Mouse (Mus musculus) ES-Bruce4 (cell line): ENCODE data around the gene Ctnnd2. TPM values are rescaled to one million over a fixed set of nuclear protein-coding genes. Genes with fewer than 3 reads are reported as not detected.

ENCODE experiments used
- H3K27ac ChIP-seq: 2 replicates; pipeline ENCODE4 v1.5.1; 2012; ENCODE audit warnings: low read length, inconsistent platforms; ENCODE audit not compliant: insufficient read depth
- H3K27me3 ChIP-seq: 2 replicates; pipeline ENCODE4 v1.6.1; 2012; ENCODE audit warnings: mild to moderate bottlenecking, low read length, inconsistent platforms; ENCODE audit not compliant: control insufficient read depth, poor library complexity, insufficient read depth, severe bottlenecking
- H3K36me3 ChIP-seq: 2 replicates; pipeline ENCODE4 v1.6.1; 2012; ENCODE audit warnings: inconsistent platforms, mild to moderate bottlenecking, low read length, moderate library complexity; ENCODE audit not compliant: control insufficient read depth, poor library complexity, insufficient read depth, severe bottlenecking
- H3K4me1 ChIP-seq: one replicate; pipeline ENCODE4 v1.8.1; 2011; ENCODE audit warnings: low read length; ENCODE audit not compliant: control insufficient read depth, insufficient read depth
- H3K4me3 ChIP-seq: 2 replicates; pipeline ENCODE4 v1.5.1; 2011; ENCODE audit warnings: low read depth, mild to moderate bottlenecking, low read length
- H3K9ac ChIP-seq: 2 replicates; pipeline ENCODE4 v1.6.1; 2012; ENCODE audit warnings: low read depth, mild to moderate bottlenecking, inconsistent platforms; ENCODE audit not compliant: poor library complexity, severe bottlenecking
- H3K9me3 ChIP-seq: replicated peaks from 2 replicates; pipeline ENCODE4 v1.6.1; 2012; ENCODE audit warnings: mild to moderate bottlenecking, low read length, inconsistent platforms; ENCODE audit not compliant: control insufficient read depth, poor library complexity, insufficient read depth, severe bottlenecking
- CTCF ChIP-seq: IDR thresholded peaks from one replicate; pipeline ENCODE4 v1.8.1; 2011; ENCODE audit warnings: low read depth, low read length
- EP300 ChIP-seq: IDR thresholded peaks from 2 replicates; pipeline ENCODE4 v1.6.1; 2011; ENCODE audit warnings: low read depth, low read length; ENCODE audit not compliant: insufficient read depth
- POLR2A ChIP-seq: IDR thresholded peaks from one replicate; pipeline ENCODE4 v1.8.1; 2011; ENCODE audit warnings: low read length; ENCODE audit not compliant: insufficient read depth
- polyA plus RNA-seq: library from polyadenylated mRNA; stranded (reverse); fragments of >200 nt; gene quantifications from 2 replicates; pipeline ENCODE4 v1.2.4, GENCODE M21; 2011; ENCODE audit warnings: low read depth; ENCODE audit not compliant: missing spikeins, insufficient read depth, insufficient read length

Ctnnd2 gene
- polyA plus RNA-seq, 1 experiment, result 2.4 TPM

- Histone ChIP-seq H3K27me3 (no peaks in the 10 kb centered on the region), H3K9ac (no peak overlapping the region), H3K36me3 (no peaks in the 10 kb centered on the region), H3K27ac (no peak overlapping the region), H3K4me3 (no peak overlapping the region), H3K9me3 (no peaks in the 10 kb centered on the region), H3K4me1 (no peaks in the 10 kb centered on the region)
- TF ChIP-seq POLR2A (no peak), CTCF (no peak), EP300 (no peak)
These were observed 695.0 kb downstream of the Ctnnd2 start for GRCm38 (mm10) chr15:30867429-30867828.

- no peaks in the 10 kb centered on the region for H3K36me3 ChIP-seq
- H3K9me3 ChIP-seq, result no peaks in the 10 kb centered on the region
- no peaks in the 10 kb centered on the region for H3K27me3 ChIP-seq
- H3K9ac ChIP-seq, result no peak overlapping the region
- no peak overlapping the region for H3K27ac ChIP-seq
- no peaks in the 10 kb centered on the region for H3K4me1 ChIP-seq
- no peak overlapping the region for H3K4me3 ChIP-seq
- no peak for TF ChIP-seq CTCF
- TF ChIP-seq EP300, result no peak
- no peak for TF ChIP-seq POLR2A
These were observed 697.5 kb downstream of the Ctnnd2 start for GRCm38 (mm10) chr15:30869673-30870512.

GRCm38 (mm10) chr15:30875523-30875922 lies 703.1 kb downstream of the Ctnnd2 start:
- Histone ChIP-seq H3K9ac (no peak overlapping the region), H3K27ac (no peak overlapping the region), H3K27me3 (no peaks in the 10 kb centered on the region), H3K4me1 (no peaks in the 10 kb centered on the region), H3K9me3 (no peaks in the 10 kb centered on the region), H3K36me3 (no peaks in the 10 kb centered on the region), H3K4me3 (no peak overlapping the region)
- no peak for TF ChIP-seq CTCF
- no peak for TF ChIP-seq EP300
- no peak for TF ChIP-seq POLR2A

- TF ChIP-seq CTCF, result no peak
- TF ChIP-seq EP300, result no peak
- no peak for TF ChIP-seq POLR2A
These were observed 712.4 kb downstream of the Ctnnd2 start for GRCm38 (mm10) chr15:30884692-30885334.

GRCm38 (mm10) chr15:30885410-30885809 lies 713.0 kb downstream of the Ctnnd2 start:
- Histone ChIP-seq H3K36me3 (no peaks in the 10 kb centered on the region), H3K27me3 (no peaks in the 10 kb centered on the region; the same call in 1 of the 2 replicates), H3K9me3 (no peaks in the 10 kb centered on the region), H3K4me3 (no peak overlapping the region), H3K9ac (no peak overlapping the region), H3K27ac (no peak overlapping the region), H3K4me1 (no peaks in the 10 kb centered on the region)
- no peak for TF ChIP-seq POLR2A
- TF ChIP-seq EP300, result no peak
- no peak for TF ChIP-seq CTCF

More at GRCm38 (mm10) chr15:30884692-30885334, 712.4 kb downstream of the Ctnnd2 start:
- Histone ChIP-seq H3K4me3 (no peak overlapping the region), H3K27me3 (no peaks in the 10 kb centered on the region; the same call in 1 of the 2 replicates), H3K36me3 (no peaks in the 10 kb centered on the region), H3K9ac (no peak overlapping the region), H3K9me3 (no peaks in the 10 kb centered on the region), H3K27ac (no peak overlapping the region), H3K4me1 (no peaks in the 10 kb centered on the region)

GRCm38 (mm10) chr15:30887559-30887958 lies 715.2 kb downstream of the Ctnnd2 start:
- H3K4me3 ChIP-seq, result no peak overlapping the region
- H3K4me1 ChIP-seq, result no peaks in the 10 kb centered on the region
- no peak overlapping the region for H3K9ac ChIP-seq
- no peaks in the 10 kb centered on the region; the same call in 1 of the 2 replicates for H3K27me3 ChIP-seq
- TF ChIP-seq CTCF (no peak), EP300 (no peak), POLR2A (no peak)
- no peaks in the 10 kb centered on the region for H3K36me3 ChIP-seq
- H3K27ac ChIP-seq, result no peak overlapping the region
- H3K9me3 ChIP-seq, result no peaks in the 10 kb centered on the region
